ENCODE assay signal across 20 mouse cellular contexts in genomic region chr17:10448417-10448816, GRCm38 (mm10).
DNase-seq lines count a peak whose midpoint lies in the region; ATAC-seq and TF ChIP-seq lines count a peak whose summit lies in the region.
"Had no signal": no experiment of that assay in that cellular context is flagged by ENCODE, and none has a peak within 500 bp of the region (broad histone marks: within the 10 kb centered on the region; RNA-seq: fewer than 3 reads in every experiment).

No protein-coding gene starts in this region.

- 48% methylated on average over 5 of the region's 5 CpGs for WGBS in heart, embryonic 12.5 days
- WGBS in limb, embryonic 12.5 days, result 79% methylated on average over 5 of the region's 5 CpGs
- 89% methylated on average over 5 of the region's 5 CpGs for whole genome bisulfite sequencing in limb, embryonic 10.5 days
- 41% methylated on average over 5 of the region's 5 CpGs for WGBS in forebrain, embryonic 16.5 days

- peak overlapping the region; percentile 52 for H3K27ac ChIP-seq in heart, embryonic 12.5 days (ENCODE audit: poor library complexity, severe bottlenecking)
- peak overlapping the region; percentile 12; the same call in 1 of the 2 replicates for H3K27ac ChIP-seq in limb, embryonic 12.5 days
- no peak overlapping the region for H3K27ac ChIP-seq in limb, embryonic 10.5 days
- peak overlapping the region; percentile 45; the same call in 1 of the 2 replicates for H3K27ac ChIP-seq in cortical plate, adult 2 months (ENCODE audit: insufficient read depth, low read length)
- no peak overlapping the region for H3K27ac ChIP-seq in forebrain, embryonic 16.5 days (ENCODE audit: low read length)
- H3K27ac ChIP-seq: embryonic facial prominence, embryonic 15.5 days; hindbrain, embryonic 14.5 days; liver, embryonic 13.5 days; stomach, postnatal 0 days had no signal

- ATAC-seq in heart, embryonic 12.5 days (ENCODE audit: insufficient number of reproducible peaks, low FRiP score), result no peak
- no peak for ATAC-seq in limb, embryonic 12.5 days (ENCODE audit: insufficient number of reproducible peaks, insufficient read depth, low FRiP score, low TSS enrichment, low read depth)
- peak; percentile 70; the same call in 1 of the 2 replicates for ATAC-seq in forebrain, embryonic 16.5 days
- no peak for ATAC-seq in activated CD4-positive, CD25-positive, alpha-beta regulatory T cell, adult 4 months
- ATAC-seq: lung, postnatal 0 days had no signal

- TF ChIP-seq CTCF in cortical plate, adult 2 months (IDR thresholded peaks at IDR 0.05; ENCODE audit: extremely low read depth, insufficient read depth, low read length), result no peak

- H3K9me3 ChIP-seq in heart, embryonic 12.5 days (replicated peaks), result no peaks in the 10 kb centered on the region
- no peaks in the 10 kb centered on the region; the same call in 1 of the 2 replicates for H3K9me3 ChIP-seq in limb, embryonic 12.5 days
- no peaks in the 10 kb centered on the region for H3K9me3 ChIP-seq in limb, embryonic 10.5 days (replicated peaks)
- no peaks in the 10 kb centered on the region for H3K9me3 ChIP-seq in forebrain, embryonic 16.5 days (ENCODE audit: control insufficient read depth, low read length)
- H3K9me3 ChIP-seq: embryonic facial prominence, embryonic 15.5 days; liver, embryonic 13.5 days had no signal

- H3K36me3 ChIP-seq in heart, embryonic 12.5 days, result no peaks in the 10 kb centered on the region
- no peaks in the 10 kb centered on the region for H3K36me3 ChIP-seq in limb, embryonic 12.5 days
- H3K36me3 ChIP-seq in limb, embryonic 10.5 days, result no peaks in the 10 kb centered on the region
- no peaks in the 10 kb centered on the region for H3K36me3 ChIP-seq in forebrain, embryonic 16.5 days (ENCODE audit: control insufficient read depth, insufficient read depth)
- H3K36me3 ChIP-seq: embryonic facial prominence, embryonic 15.5 days; liver, embryonic 13.5 days had no signal

- H3K9ac ChIP-seq in heart, embryonic 12.5 days, result no peak overlapping the region
- no peak overlapping the region for H3K9ac ChIP-seq in limb, embryonic 12.5 days (replicated peaks)
- no peak overlapping the region for H3K9ac ChIP-seq in forebrain, embryonic 16.5 days (replicated peaks; ENCODE audit: low read depth, low read length)
- H3K9ac ChIP-seq: embryonic facial prominence, embryonic 15.5 days; hindbrain, embryonic 14.5 days; liver, embryonic 13.5 days had no signal

- no peak for TF ChIP-seq POLR2A in cortical plate, adult 2 months (IDR thresholded peaks at IDR 0.05; ENCODE audit: extremely low read depth, insufficient read depth, low read length)

- H3K4me3 ChIP-seq in heart, embryonic 12.5 days, result no peak overlapping the region
- no peak overlapping the region for H3K4me3 ChIP-seq in limb, embryonic 12.5 days (replicated peaks)
- H3K4me3 ChIP-seq in limb, embryonic 10.5 days, result no peak overlapping the region
- no peak overlapping the region for H3K4me3 ChIP-seq in cortical plate, adult 2 months (ENCODE audit: insufficient read depth, low read length)
- H3K4me3 ChIP-seq in forebrain, embryonic 16.5 days (replicated peaks; ENCODE audit: low read length), result no peak overlapping the region
- H3K4me3 ChIP-seq: embryonic facial prominence, embryonic 15.5 days; liver, embryonic 13.5 days; megakaryocyte, embryonic 14.5 days had no signal

- peaks cover 46% of the 10 kb centered on the region for H3K4me1 ChIP-seq in heart, embryonic 12.5 days (replicated peaks)
- peaks cover 4% of the 10 kb centered on the region; the same call in 1 of the 2 replicates for H3K4me1 ChIP-seq in limb, embryonic 12.5 days (replicated peaks)
- peaks cover 15% of the 10 kb centered on the region; the same call in 1 of the 2 replicates for H3K4me1 ChIP-seq in limb, embryonic 10.5 days
- H3K4me1 ChIP-seq in cortical plate, adult 2 months (ENCODE audit: control insufficient read depth, insufficient read depth, low read length), result peaks cover 1% of the 10 kb centered on the region; the same call in 1 of the 2 replicates
- peaks cover 18% of the 10 kb centered on the region for H3K4me1 ChIP-seq in forebrain, embryonic 16.5 days (replicated peaks; ENCODE audit: control insufficient read depth, insufficient read depth, low read length)
- H3K4me1 ChIP-seq: liver, embryonic 13.5 days; megakaryocyte, embryonic 14.5 days had no signal

- no peak for DNase-seq in heart, adult 9 months (ENCODE audit: low spot score in 2 of 2)
- no peak for DNase-seq in limb, embryonic 10.5 days (ENCODE audit: low spot score)
- DNase-seq in urinary bladder, postnatal 14 days (ENCODE audit: low spot score), result no peak
- DNase-seq: adrenal gland, adult 2 months; B cell, adult 2 months; cerebellum, adult 8-10 months; kidney, adult 11 months; kidney, postnatal 14 days; liver, embryonic 13.5 days; thymus, postnatal 4 days had no signal

- H3K4me2 ChIP-seq in heart, embryonic 12.5 days, result no peak overlapping the region
- no peak overlapping the region for H3K4me2 ChIP-seq in limb, embryonic 12.5 days
- H3K4me2 ChIP-seq in forebrain, embryonic 16.5 days (ENCODE audit: low read length), result no peak overlapping the region
- H3K4me2 ChIP-seq: embryonic facial prominence, embryonic 15.5 days; hindbrain, embryonic 14.5 days; liver, embryonic 13.5 days had no signal

- H3K27me3 ChIP-seq in heart, embryonic 12.5 days (replicated peaks), result no peaks in the 10 kb centered on the region
- no peaks in the 10 kb centered on the region for H3K27me3 ChIP-seq in limb, embryonic 12.5 days
- H3K27me3 ChIP-seq in limb, embryonic 10.5 days (ENCODE audit: low read depth, poor library complexity, severe bottlenecking), result no peaks in the 10 kb centered on the region
- no peaks in the 10 kb centered on the region for H3K27me3 ChIP-seq in forebrain, embryonic 16.5 days (replicated peaks; ENCODE audit: control insufficient read depth, insufficient read depth, low read length)
- H3K27me3 ChIP-seq: embryonic facial prominence, embryonic 15.5 days; liver, embryonic 13.5 days; megakaryocyte, embryonic 14.5 days had no signal

Comparison
In these comparisons a context has a peak if more than half of its experiments do, and no peak if none do; other contexts are left out.
1. H3K27ac ChIP-seq: peak in heart, embryonic 12.5 days (single experiment), limb, embryonic 12.5 days (single experiment) and cortical plate, adult 2 months (single experiment); none in limb, embryonic 10.5 days (single experiment) and forebrain, embryonic 16.5 days (single experiment).